In genomic region chr12:102733381-102733780, GRCm38 (mm10) we compare ENCODE assay signal across 9 mouse cellular contexts. TPM values are rescaled to one million over a fixed set of nuclear protein-coding genes. Genes with fewer than 3 reads are reported as not detected.
DNase-seq lines count a peak whose midpoint lies in the region; ATAC-seq and TF ChIP-seq lines count a peak whose summit lies in the region.
"Had no signal": no experiment of that assay in that cellular context is flagged by ENCODE, and none has a peak within 500 bp of the region (broad histone marks: within the 10 kb centered on the region; RNA-seq: fewer than 3 reads in every experiment).

No protein-coding gene starts in this region.

- WGBS in hindbrain, embryonic 11.5 days: 14% methylated on average over 4 of the region's 5 CpGs
- WGBS in hindbrain, embryonic 13.5 days: 11% methylated on average over 5 of the region's 5 CpGs
- WGBS in olfactory bulb, adult 2 months: 21% methylated on average over 4 of the region's 5 CpGs

- H3K4me2 ChIP-seq in hindbrain, embryonic 11.5 days (replicated peaks; ENCODE audit: low read depth, low read length): no peak overlapping the region
- no peak overlapping the region for H3K4me2 ChIP-seq in hindbrain, embryonic 13.5 days

- no peak overlapping the region for H3K27ac ChIP-seq in hindbrain, embryonic 11.5 days (ENCODE audit: low read depth, low read length)
- no peak overlapping the region for H3K27ac ChIP-seq in hindbrain, embryonic 13.5 days
- H3K27ac ChIP-seq in olfactory bulb, adult 2 months (ENCODE audit: insufficient read depth, low read depth, low read length): no peak overlapping the region

- no peaks in the 10 kb centered on the region for H3K9me3 ChIP-seq in hindbrain, embryonic 11.5 days (ENCODE audit: control insufficient read depth, low read length)
- no peaks in the 10 kb centered on the region for H3K9me3 ChIP-seq in hindbrain, embryonic 13.5 days

- TF ChIP-seq POLR2A in olfactory bulb, adult 2 months (IDR thresholded peaks at IDR 0.05; ENCODE audit: insufficient read depth, low read depth, low read length): no peak

- no peaks in the 10 kb centered on the region for H3K27me3 ChIP-seq in hindbrain, embryonic 11.5 days (ENCODE audit: control insufficient read depth, insufficient read depth, low read length)
- no peaks in the 10 kb centered on the region for H3K27me3 ChIP-seq in hindbrain, embryonic 13.5 days

- H3K4me3 ChIP-seq in hindbrain, embryonic 11.5 days (ENCODE audit: low read depth, low read length): no peak overlapping the region
- no peak overlapping the region for H3K4me3 ChIP-seq in hindbrain, embryonic 13.5 days
- no peak overlapping the region for H3K4me3 ChIP-seq in olfactory bulb, adult 2 months (ENCODE audit: insufficient read depth, low read depth, low read length)

- peak; percentile 69 for TF ChIP-seq CTCF in olfactory bulb, adult 2 months (IDR thresholded peaks at IDR 0.05; ENCODE audit: insufficient read depth, low read depth, low read length)

- H3K4me1 ChIP-seq in hindbrain, embryonic 11.5 days (replicated peaks; ENCODE audit: control insufficient read depth, insufficient read depth, low read length): peaks cover 7% of the 10 kb centered on the region; the same call in 1 of the 2 replicates
- peaks cover 23% of the 10 kb centered on the region for H3K4me1 ChIP-seq in hindbrain, embryonic 13.5 days (replicated peaks)
- peaks cover 15% of the 10 kb centered on the region for H3K4me1 ChIP-seq in olfactory bulb, adult 2 months (ENCODE audit: control insufficient read depth, insufficient read depth, low read length)

- no peaks in the 10 kb centered on the region for H3K36me3 ChIP-seq in hindbrain, embryonic 11.5 days (ENCODE audit: control insufficient read depth, insufficient read depth, low read length)
- H3K36me3 ChIP-seq in hindbrain, embryonic 13.5 days: no peaks in the 10 kb centered on the region

- no peak for ATAC-seq in hindbrain, embryonic 11.5 days (ENCODE audit: low FRiP score)
- no peak for ATAC-seq in hindbrain, embryonic 13.5 days (ENCODE audit: low FRiP score)
- peak; percentile 70; the same call in 1 of the 2 replicates for ATAC-seq in erythroid progenitor cell, adult 5-6 weeks (replicated peaks; ENCODE audit: low FRiP score, poor library complexity, severe bottlenecking)

- DNase-seq in hindbrain, embryonic 11.5 days (ENCODE audit: low spot score): peak; percentile 78
- peak; percentile 76 to 78 for DNase-seq in B cell, adult 2 months
- DNase-seq in ZHBTc4 (ENCODE audit: low read depth, low spot score): peak; percentile 93
- DNase-seq in kidney, postnatal 4 days: peak; percentile 81 to 87
- peak; percentile 87 for DNase-seq in thymus, postnatal 4 days

- no peak overlapping the region for H3K9ac ChIP-seq in hindbrain, embryonic 11.5 days (ENCODE audit: low read depth, low read length)
- H3K9ac ChIP-seq in hindbrain, embryonic 13.5 days: no peak overlapping the region

RNA-seq across cellular contexts. Expression of gene Moap1, which starts 10.1 kb away (rescaled TPM):
- polyA plus RNA-seq in hindbrain, embryonic 11.5 days (2014; fragmentation: Nextera tagmentation; extraction: Ambion mirVana): 35.7 and 42.9 TPM in 2 replicates
- 51.7 and 54.3 TPM in 2 replicates for polyA plus RNA-seq in hindbrain, embryonic 13.5 days (2015; fragmentation: Nextera tagmentation; extraction: Ambion mirVana)
- total RNA-seq in erythroid progenitor cell, adult 5-6 weeks (2015; ENCODE audit: low replicate concordance): 10.1 and 10.5 TPM in 2 replicates
- 8.2 TPM in 1 of 2 replicates, not detected in the other for total RNA-seq in erythroid progenitor cell, adult 5-6 weeks (2017; ENCODE audit: low replicate concordance)
- polyA plus RNA-seq in olfactory bulb, adult 2 months (2012; ENCODE audit: insufficient read depth, insufficient read length, low replicate concordance, missing spikeins): not detected in 2 replicates

RNA-seq across cellular contexts. Expression of gene Tmem251, which starts 10.2 kb away (rescaled TPM):
- polyA plus RNA-seq in hindbrain, embryonic 11.5 days (2014; fragmentation: Nextera tagmentation; extraction: Ambion mirVana): 10.8 and 11.3 TPM in 2 replicates
- polyA plus RNA-seq in hindbrain, embryonic 13.5 days (2015; fragmentation: Nextera tagmentation; extraction: Ambion mirVana): 11.5 and 12.2 TPM in 2 replicates
- 2.9 and 3.4 TPM in 2 replicates for total RNA-seq in erythroid progenitor cell, adult 5-6 weeks (2015; ENCODE audit: low replicate concordance)
- 2.2 TPM in 1 of 2 replicates, not detected in the other for total RNA-seq in erythroid progenitor cell, adult 5-6 weeks (2017; ENCODE audit: low replicate concordance)
- not detected in 2 replicates for polyA plus RNA-seq in olfactory bulb, adult 2 months (2012; ENCODE audit: insufficient read depth, insufficient read length, low replicate concordance, missing spikeins)

RNA-seq across cellular contexts. Expression of gene Gm28051, which starts 24.2 kb away (rescaled TPM):
- polyA plus RNA-seq in hindbrain, embryonic 11.5 days (2014; fragmentation: Nextera tagmentation; extraction: Ambion mirVana): not detected in 2 replicates
- polyA plus RNA-seq in hindbrain, embryonic 13.5 days (2015; fragmentation: Nextera tagmentation; extraction: Ambion mirVana): not detected in 2 replicates
- total RNA-seq in erythroid progenitor cell, adult 5-6 weeks (2015; ENCODE audit: low replicate concordance): not detected in 2 replicates
- total RNA-seq in erythroid progenitor cell, adult 5-6 weeks (2017; ENCODE audit: low replicate concordance): not detected in 2 replicates
- not detected in 2 replicates for polyA plus RNA-seq in olfactory bulb, adult 2 months (2012; ENCODE audit: insufficient read depth, insufficient read length, low replicate concordance, missing spikeins)
- polyA plus RNA-seq: large intestine, adult 2 months had no signal

RNA-seq across cellular contexts. Expression of gene Gon7, which starts 24.2 kb away (rescaled TPM):
- polyA plus RNA-seq in hindbrain, embryonic 11.5 days (2014; fragmentation: Nextera tagmentation; extraction: Ambion mirVana): 47.2 and 56.2 TPM in 2 replicates
- polyA plus RNA-seq in hindbrain, embryonic 13.5 days (2015; fragmentation: Nextera tagmentation; extraction: Ambion mirVana): 53.2 and 55.3 TPM in 2 replicates
- total RNA-seq in erythroid progenitor cell, adult 5-6 weeks (2015; ENCODE audit: low replicate concordance): 10.5 and 17.2 TPM in 2 replicates
- 7.3 and 15.9 TPM in 2 replicates for total RNA-seq in erythroid progenitor cell, adult 5-6 weeks (2017; ENCODE audit: low replicate concordance)
- polyA plus RNA-seq in olfactory bulb, adult 2 months (2012; ENCODE audit: insufficient read depth, insufficient read length, low replicate concordance, missing spikeins): not detected in 2 replicates

RNA-seq across cellular contexts. Expression of gene Ubr7, which starts 24.4 kb away (rescaled TPM):
- 58.8 and 69.1 TPM in 2 replicates for polyA plus RNA-seq in hindbrain, embryonic 11.5 days (2014; fragmentation: Nextera tagmentation; extraction: Ambion mirVana)
- polyA plus RNA-seq in hindbrain, embryonic 13.5 days (2015; fragmentation: Nextera tagmentation; extraction: Ambion mirVana): 36.9 and 37.0 TPM in 2 replicates
- 15.5 and 16.6 TPM in 2 replicates for total RNA-seq in erythroid progenitor cell, adult 5-6 weeks (2015; ENCODE audit: low replicate concordance)
- 13.8 and 24.4 TPM in 2 replicates for total RNA-seq in erythroid progenitor cell, adult 5-6 weeks (2017; ENCODE audit: low replicate concordance)
- not detected in 2 replicates for polyA plus RNA-seq in olfactory bulb, adult 2 months (2012; ENCODE audit: insufficient read depth, insufficient read length, low replicate concordance, missing spikeins)
